Mouse (Mus musculus) heart, postnatal 14 days (tissue): ENCODE data around the gene Zfp385c. TPM values are rescaled to one million over a fixed set of nuclear protein-coding genes. Genes with fewer than 3 reads are reported as not detected.
"Not testable (repeated sequence)": the region's sequence is repeated elsewhere in the genome, so short reads cannot be mapped to it uniquely, and the experiment has no call there.

Experiments
- DNase-seq, 2 experiments: peaks; one replicate each; pipeline ENCODE4 v3.0.0; 2021 to 2022
- intact Hi-C: fragments of 180-260 bp; cut with DNase I; formaldehyde crosslinking; loops from one replicate; pipeline ENCODE4 v1.15.1; 2025
- total RNA-seq, 2 experiments: library from RNA; stranded (reverse); gene quantifications; 2 replicates each; pipeline ENCODE4 v1.2.3; 2021

Gene Zfp385c
- total RNA-seq, 2 experiments from 2014 or later: 0.10 to 0.29 TPM

- intact Hi-C loops: no loop called here
Observed at GRCm38 (mm10) chr11:100643612-100644575, 48.4 kb downstream of the Zfp385c start.

GRCm38 (mm10) chr11:100640159-100640906 lies 51.9 kb downstream of the Zfp385c start:
- peak; percentile 48 to 61 for DNase-seq
- intact Hi-C loops: no loop called here

More at GRCm38 (mm10) chr11:100643612-100644575, 48.4 kb downstream of the Zfp385c start:
- peak in 1 of 2 experiments; percentile 10 for DNase-seq

GRCm38 (mm10) chr11:100634530-100634929 lies 57.7 kb downstream of the Zfp385c start:
- intact Hi-C loops: no loop called here
- DNase-seq: no peak

GRCm38 (mm10) chr11:100628862-100629352 lies 63.3 kb downstream of the Zfp385c start:
- intact Hi-C loops: no loop called here
- DNase-seq: no peak

GRCm38 (mm10) chr11:100628056-100628455 lies 64.2 kb downstream of the Zfp385c start:
- no peak for DNase-seq
- intact Hi-C loops: no loop called here

GRCm38 (mm10) chr11:100626701-100627195 lies 65.5 kb downstream of the Zfp385c start:
- DNase-seq: peak; percentile 74 to 85
- intact Hi-C loops: loop anchor here (1.0 to 2.0 kb wide), 3 partner anchors 56 to 76 kb away; no protein-coding TSS in a partner anchor

- no peak for DNase-seq
- intact Hi-C loops: loop anchor here (1.0 to 2.0 kb wide), 3 partner anchors 55 to 77 kb away; no protein-coding TSS in a partner anchor
Observed at GRCm38 (mm10) chr11:100625754-100626700, 66.2 kb downstream of the Zfp385c start.

GRCm38 (mm10) chr11:100623867-100624266 lies 68.4 kb downstream of the Zfp385c start:
- peak; percentile 28 to 54 for DNase-seq

GRCm38 (mm10) chr11:100622714-100623113 lies 69.5 kb downstream of the Zfp385c start:
- intact Hi-C loops: no loop called here
- peak; percentile 96 for DNase-seq

More at GRCm38 (mm10) chr11:100623867-100624266, 68.4 kb downstream of the Zfp385c start:
- intact Hi-C loops: no loop called here

- intact Hi-C loops: loop anchor here (2.0 kb wide), 2 partner anchors 37 to 49 kb away; no protein-coding TSS in a partner anchor
- no peak for DNase-seq
Observed at GRCm38 (mm10) chr11:100619982-100620381, 72.3 kb downstream of the Zfp385c start, which contains the start of gene Dnajc7. Dnajc7 (minus strand) TSS chr11:100620168.

GRCm38 (mm10) chr11:100619485-100619975 lies 72.7 kb downstream of the Zfp385c start:
- intact Hi-C loops: loop anchor here (2.0 kb wide), 2 partner anchors 37 to 49 kb away; no protein-coding TSS in a partner anchor
- DNase-seq: peak; percentile 95 to 96

- intact Hi-C loops: loop anchor here (2.0 kb wide), 2 partner anchors 36 to 48 kb away; no protein-coding TSS in a partner anchor
- DNase-seq: peak; percentile 67 to 70
Observed at GRCm38 (mm10) chr11:100618761-100619484, 73.3 kb downstream of the Zfp385c start, which contains the start of gene Nkiras2. Nkiras2 (plus strand) TSS chr11:100619244.

- DNase-seq: no peak
- intact Hi-C loops: no loop called here
Observed at GRCm38 (mm10) chr11:100617480-100617879, 74.8 kb downstream of the Zfp385c start.

- DNase-seq, intact Hi-C loops: not testable (repeated sequence)
Observed at GRCm38 (mm10) chr11:100616836-100617235, 75.4 kb downstream of the Zfp385c start.

GRCm38 (mm10) chr11:100616332-100616731 lies 75.9 kb downstream of the Zfp385c start:
- no peak for DNase-seq
- intact Hi-C loops: no loop called here

- intact Hi-C loops: no loop called here
- DNase-seq: no peak
Observed at GRCm38 (mm10) chr11:100613241-100613640, 79.0 kb downstream of the Zfp385c start.

GRCm38 (mm10) chr11:100611627-100612026 lies 80.6 kb downstream of the Zfp385c start:
- DNase-seq: no peak
- intact Hi-C loops: no loop called here
